Mouse (Mus musculus) ES-E14 (cell line): ENCODE measurements around the gene Gm9857.

Source experiments
- CHD2 ChIP-seq: IDR thresholded peaks from 2 replicates; pipeline ENCODE4 v1.6.1; 2014; ENCODE audit warnings: mild to moderate bottlenecking, low read depth, low read length, inconsistent platforms
- HCFC1 ChIP-seq: IDR thresholded peaks from 2 replicates; pipeline ENCODE4 v1.6.1; 2012; ENCODE audit warnings: low read length, inconsistent platforms, borderline replicate concordance; ENCODE audit not compliant: insufficient read depth
- MAFK ChIP-seq: IDR thresholded peaks from 2 replicates; pipeline ENCODE4 v1.6.1; 2014; ENCODE audit warnings: mild to moderate bottlenecking, low read depth, low read length, inconsistent platforms; ENCODE audit not compliant: insufficient read depth
- ZNF384 ChIP-seq: IDR thresholded peaks from 2 replicates; pipeline ENCODE4 v1.6.1; 2012; ENCODE audit warnings: low read depth, low read length, inconsistent platforms

GRCm38 (mm10) chr3:108900681-108901080 is 39.6 kb downstream of the Gm9857 start:
- TF ChIP-seq MAFK (no peak), ZNF384 (no peak), CHD2 (no peak), HCFC1 (no peak)
